Mouse (Mus musculus) urinary bladder, postnatal 36 days (tissue): ENCODE measurements at regions not wholly inside any gene's neighbourhood (a gene's known extent, or its start where the extent isn't known, plus 50 kb on each side); places are given as distances from the start of the nearest gene placed in this dataset.

Experiments
- DNase-seq, 2 experiments: peaks; one replicate each; pipeline ENCODE4 v3.0.0; 2022; ENCODE audit warnings: low spot score in 2 of 2, mixed read lengths in 1 of 2

GRCm38 (mm10) chr5:118458727-118459390 is 101.6 kb upstream of the Med13l start:
- peak; percentile 73 to 85 for DNase-seq

GRCm38 (mm10) chr5:118459391-118459792 is 101.1 kb upstream of the Med13l start:
- DNase-seq: peak; percentile 26 to 36

GRCm38 (mm10) chr5:118461967-118462366 is 98.5 kb upstream of the Med13l start:
- no peak for DNase-seq

GRCm38 (mm10) chr5:118464931-118465801 is 95.3 kb upstream of the Med13l start:
- DNase-seq: peak; percentile 21 to 52

GRCm38 (mm10) chr5:118465991-118466750 is 94.3 kb upstream of the Med13l start:
- peak; percentile 52 to 60 for DNase-seq

- DNase-seq: no peak
These were observed 91.7 kb upstream of the Med13l start for GRCm38 (mm10) chr5:118468739-118469138.

- DNase-seq: no peak
These were observed 88.9 kb upstream of the Med13l start for GRCm38 (mm10) chr5:118471569-118471968.

GRCm38 (mm10) chr5:118472291-118472690 is 88.2 kb upstream of the Med13l start:
- DNase-seq: no peak

GRCm38 (mm10) chr5:118473128-118473730 is 87.2 kb upstream of the Med13l start:
- no peak for DNase-seq

GRCm38 (mm10) chr5:118476597-118476996 is 83.9 kb upstream of the Med13l start:
- DNase-seq: no peak

GRCm38 (mm10) chr5:118477131-118478119 is 83.1 kb upstream of the Med13l start:
- no peak for DNase-seq

- peak in 1 of 2 experiments; percentile 63 for DNase-seq
These were observed 82.2 kb upstream of the Med13l start for GRCm38 (mm10) chr5:118478120-118478768.

- DNase-seq: peak in 1 of 2 experiments; percentile 43
These were observed 80.5 kb upstream of the Med13l start for GRCm38 (mm10) chr5:118480000-118480399.

- no peak for DNase-seq
These were observed 79.3 kb upstream of the Med13l start for GRCm38 (mm10) chr5:118480965-118481793.

- no peak for DNase-seq
These were observed 78.8 kb upstream of the Med13l start for GRCm38 (mm10) chr5:118481794-118482049.

- DNase-seq: no peak
These were observed 77.9 kb upstream of the Med13l start for GRCm38 (mm10) chr5:118482598-118482997.

GRCm38 (mm10) chr5:118483001-118483400 is 77.5 kb upstream of the Med13l start:
- no peak for DNase-seq

GRCm38 (mm10) chr5:118483532-118483931 is 76.9 kb upstream of the Med13l start:
- no peak for DNase-seq

- DNase-seq: no peak
These were observed 75.3 kb upstream of the Med13l start for GRCm38 (mm10) chr5:118485191-118485590.
